Mouse (Mus musculus) ES-Bruce4 (cell line): Measurements from ENCODE around the gene Baz2b.

Source experiments
- CTCF ChIP-seq: IDR thresholded peaks from one replicate; pipeline ENCODE4 v1.8.1; 2011; ENCODE audit warnings: low read depth, low read length
- EP300 ChIP-seq: IDR thresholded peaks from 2 replicates; pipeline ENCODE4 v1.6.1; 2011; ENCODE audit warnings: low read depth, low read length; ENCODE audit not compliant: insufficient read depth
- POLR2A ChIP-seq: IDR thresholded peaks from one replicate; pipeline ENCODE4 v1.8.1; 2011; ENCODE audit warnings: low read length; ENCODE audit not compliant: insufficient read depth

- no peak for TF ChIP-seq POLR2A
- no peak for TF ChIP-seq CTCF
- no peak for TF ChIP-seq EP300
These were observed 169.5 kb downstream of the Baz2b start for GRCm38 (mm10) chr2:60040162-60040561.
